Mouse (Mus musculus): ENCODE results near the gene Kcnk1. TPM values are rescaled to one million over a fixed set of nuclear protein-coding genes. Genes with fewer than 3 reads are reported as not detected.

The Kcnk1 gene
- polyA plus RNA-seq (2012; rRNA removed) = 14.7 and 23.9 TPM in 2 replicates

DNA sequence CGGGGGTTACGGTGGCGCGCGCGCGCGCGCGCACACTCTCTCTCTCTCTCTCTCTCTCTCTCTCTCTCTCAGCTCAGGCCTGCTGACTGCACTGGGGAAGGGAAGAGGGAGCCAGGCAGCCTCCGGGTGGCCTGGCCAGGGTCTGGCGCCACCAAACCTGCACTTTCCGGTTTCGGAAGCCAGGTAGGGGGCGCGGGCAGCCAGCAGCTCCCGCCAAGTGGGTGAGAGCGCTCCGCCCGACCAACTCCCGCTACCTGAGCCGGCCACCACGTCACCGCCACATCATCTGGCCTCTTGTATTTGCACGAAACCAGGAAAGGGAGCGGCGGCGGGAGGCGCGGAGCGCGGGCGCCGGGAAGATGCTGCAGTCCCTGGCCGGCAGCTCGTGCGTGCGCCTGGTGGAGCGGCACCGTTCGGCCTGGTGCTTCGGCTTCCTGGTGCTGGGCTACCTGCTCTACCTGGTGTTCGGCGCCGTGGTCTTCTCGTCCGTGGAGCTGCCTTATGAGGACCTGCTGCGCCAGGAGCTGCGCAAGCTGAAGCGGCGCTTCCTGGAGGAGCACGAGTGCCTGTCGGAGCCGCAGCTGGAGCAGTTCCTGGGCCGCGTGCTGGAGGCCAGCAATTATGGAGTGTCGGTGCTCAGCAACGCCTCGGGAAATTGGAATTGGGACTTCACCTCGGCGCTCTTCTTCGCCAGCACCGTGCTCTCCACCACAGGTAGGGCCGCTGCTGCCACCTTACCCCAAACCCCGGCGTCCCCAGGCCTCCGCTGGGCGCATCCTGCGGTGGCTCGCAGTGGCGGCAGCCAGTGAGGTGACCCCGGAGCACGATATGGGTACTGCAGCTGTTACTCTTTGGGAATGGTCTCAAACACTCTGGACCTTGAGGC, at the start of gene Kcnk1:
Gene Kcnk1 (plus strand): TSS at position 70 of the 886 bp plus-strand sequence.
- peak within 1 kb of the TSS; percentile 68 for H3K4me3 ChIP-seq (replicated peaks; ENCODE audit: extremely low read depth, low read depth, low read length)
- H3K4me1 ChIP-seq (ENCODE audit: control insufficient read depth, insufficient read depth, low read length) = no peaks in the 10 kb centered on the region
- TF ChIP-seq POLR2A (IDR thresholded peaks at IDR 0.05; ENCODE audit: borderline replicate concordance, extremely low read depth, low read depth, low read length) = no peak
- TF ChIP-seq CTCF (IDR thresholded peaks at IDR 0.05; ENCODE audit: insufficient read depth, low read length) = no peak
- 2% methylated on average over 73 of the region's 73 CpGs for WGBS
- DNase-seq = peak; percentile 63

- no peak for DNase-seq
- TF ChIP-seq POLR2A (IDR thresholded peaks at IDR 0.05; ENCODE audit: borderline replicate concordance, extremely low read depth, low read depth, low read length) (no peak), CTCF (IDR thresholded peaks at IDR 0.05; ENCODE audit: insufficient read depth, low read length) (no peak)
- 67% methylated on average over 9 of the region's 9 CpGs for WGBS
- Histone ChIP-seq H3K4me3 (replicated peaks; ENCODE audit: extremely low read depth, low read depth, low read length) (no peak overlapping the region), H3K4me1 (ENCODE audit: control insufficient read depth, insufficient read depth, low read length) (no peaks in the 10 kb centered on the region)
Observed at GRCm38 (mm10) chr8:125948696-125949308, 46.2 kb upstream of the Kcnk1 start.

- TF ChIP-seq CTCF (IDR thresholded peaks at IDR 0.05; ENCODE audit: insufficient read depth, low read length) (peak; percentile 49; the same call in 1 of the 2 replicates), POLR2A (IDR thresholded peaks at IDR 0.05; ENCODE audit: borderline replicate concordance, extremely low read depth, low read depth, low read length) (no peak)
- Histone ChIP-seq H3K4me3 (replicated peaks; ENCODE audit: extremely low read depth, low read depth, low read length) (no peak overlapping the region), H3K4me1 (ENCODE audit: control insufficient read depth, insufficient read depth, low read length) (no peaks in the 10 kb centered on the region)
- peak; percentile 66 for DNase-seq
- WGBS = 17% methylated on average over 23 of the region's 23 CpGs
Observed at GRCm38 (mm10) chr8:125950007-125950940, 44.7 kb upstream of the Kcnk1 start.

DNA sequence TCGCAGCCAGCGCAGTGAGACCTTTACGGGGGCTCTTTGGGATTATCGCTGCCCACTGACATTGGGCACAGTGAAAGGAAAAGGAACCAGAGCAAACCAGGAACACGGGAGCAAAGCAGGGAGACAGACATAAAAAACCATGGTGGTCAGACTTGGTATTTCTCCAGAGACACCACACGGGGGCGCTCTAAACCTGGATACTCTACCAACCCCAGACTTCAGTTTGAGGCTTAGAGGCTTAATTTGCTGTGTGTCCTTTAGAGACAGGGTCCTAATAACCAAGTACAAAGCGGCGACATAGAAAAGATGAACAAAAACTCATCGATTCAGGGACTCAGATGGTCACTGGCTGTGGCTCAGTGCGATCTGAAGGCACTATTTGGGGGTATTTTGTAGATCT, 39.3 kb upstream of the Kcnk1 start:
- TF ChIP-seq CTCF (IDR thresholded peaks at IDR 0.05; ENCODE audit: insufficient read depth, low read length) = peak; percentile 19; the same call in 1 of the 2 replicates
- TF ChIP-seq POLR2A (IDR thresholded peaks at IDR 0.05; ENCODE audit: borderline replicate concordance, extremely low read depth, low read depth, low read length) = no peak
- Histone ChIP-seq H3K4me3 (replicated peaks; ENCODE audit: extremely low read depth, low read depth, low read length) (no peak overlapping the region), H3K4me1 (ENCODE audit: control insufficient read depth, insufficient read depth, low read length) (no peaks in the 10 kb centered on the region)
- 14% methylated on average over 11 of the region's 11 CpGs for WGBS
- peak; percentile 29 for DNase-seq

DNA sequence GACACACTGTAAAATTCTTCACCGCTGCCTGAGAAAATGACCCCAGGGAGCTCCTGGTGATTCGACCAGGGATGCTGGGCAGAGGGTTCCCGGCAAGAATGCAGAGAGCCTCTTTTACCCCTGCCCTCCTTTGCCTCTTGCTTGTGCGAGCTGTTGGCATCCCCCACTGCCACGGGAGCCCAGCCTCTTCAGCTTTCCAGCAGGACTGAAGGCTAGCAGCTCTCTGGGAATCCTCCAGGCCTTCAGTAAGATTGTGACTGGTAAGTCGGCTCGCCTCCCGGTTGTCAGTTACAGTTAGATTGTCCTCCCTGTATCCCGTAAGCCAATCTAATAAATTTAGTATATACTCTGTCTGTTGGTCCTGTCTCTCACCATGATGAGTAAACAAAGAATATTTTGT, 38.2 kb upstream of the Kcnk1 start:
- WGBS = 69% methylated on average over 9 of the region's 9 CpGs
- TF ChIP-seq POLR2A (IDR thresholded peaks at IDR 0.05; ENCODE audit: borderline replicate concordance, extremely low read depth, low read depth, low read length) (no peak), CTCF (IDR thresholded peaks at IDR 0.05; ENCODE audit: insufficient read depth, low read length) (no peak)
- Histone ChIP-seq H3K4me3 (replicated peaks; ENCODE audit: extremely low read depth, low read depth, low read length) (no peak overlapping the region), H3K4me1 (ENCODE audit: control insufficient read depth, insufficient read depth, low read length) (no peaks in the 10 kb centered on the region)
- DNase-seq = no peak

- H3K4me3 ChIP-seq (replicated peaks; ENCODE audit: extremely low read depth, low read depth, low read length) = no peak overlapping the region
- DNase-seq = no peak
- no peak for TF ChIP-seq CTCF (IDR thresholded peaks at IDR 0.05; ENCODE audit: insufficient read depth, low read length)
- WGBS = 61% methylated on average over 13 of the region's 13 CpGs
- no peaks in the 10 kb centered on the region for H3K4me1 ChIP-seq (ENCODE audit: control insufficient read depth, insufficient read depth, low read length)
Observed at GRCm38 (mm10) chr8:125957226-125957993, 37.6 kb upstream of the Kcnk1 start.

DNA sequence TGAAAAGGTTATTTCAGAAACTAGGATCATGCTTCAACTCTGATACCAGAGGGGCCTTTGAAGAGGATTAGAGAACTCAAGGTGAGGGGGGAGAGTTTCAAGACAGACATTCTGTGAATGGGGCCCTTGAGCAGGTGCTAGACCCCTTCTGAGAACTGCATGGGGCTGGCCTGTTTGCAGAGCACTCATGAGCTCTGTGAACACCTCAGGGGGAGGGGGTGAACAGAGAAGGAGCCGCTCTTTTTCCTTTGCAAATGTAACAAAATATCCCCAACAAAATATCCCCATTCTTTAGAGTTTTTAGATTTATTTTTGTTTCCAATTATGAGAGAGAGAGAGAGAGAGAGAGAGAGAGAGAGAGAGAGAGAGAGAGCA, 37.0 kb upstream of the Kcnk1 start:
- TF ChIP-seq CTCF (IDR thresholded peaks at IDR 0.05; ENCODE audit: insufficient read depth, low read length) = no peak
- TF ChIP-seq POLR2A (IDR thresholded peaks at IDR 0.05; ENCODE audit: borderline replicate concordance, extremely low read depth, low read depth, low read length) = no peak

DNA sequence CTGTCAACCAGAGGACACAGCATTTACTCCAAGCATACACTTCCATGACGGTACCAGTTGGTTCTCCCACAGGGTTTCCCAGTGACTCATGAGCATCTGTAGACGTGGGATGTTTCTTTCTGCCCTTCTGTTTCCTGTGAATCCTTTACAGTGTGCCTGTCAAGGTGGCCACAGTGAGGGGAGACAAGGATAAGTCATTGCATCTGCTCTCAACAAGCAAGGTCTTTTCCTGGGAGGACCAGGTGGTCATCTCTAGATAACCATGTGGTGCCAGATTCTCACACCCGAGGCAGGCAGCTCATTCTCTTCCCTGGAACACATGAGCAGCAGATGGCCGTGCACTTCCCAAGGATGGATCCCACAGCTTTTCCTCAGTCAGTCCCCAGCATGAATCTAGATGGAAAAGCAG, 35.6 kb upstream of the Kcnk1 start:
- no peak overlapping the region for H3K4me3 ChIP-seq (replicated peaks; ENCODE audit: extremely low read depth, low read depth, low read length)
- WGBS = 43% methylated on average over 4 of the region's 4 CpGs

More for the DNA sequence above, 37.0 kb upstream of the Kcnk1 start:
- H3K4me3 ChIP-seq (replicated peaks; ENCODE audit: extremely low read depth, low read depth, low read length) = no peak overlapping the region
- H3K4me1 ChIP-seq (ENCODE audit: control insufficient read depth, insufficient read depth, low read length) = no peaks in the 10 kb centered on the region
- DNase-seq = no peak
- 67% methylated on average over 1 of the region's 1 CpGs for WGBS

More for the DNA sequence above, 35.6 kb upstream of the Kcnk1 start:
- DNase-seq = no peak
- TF ChIP-seq POLR2A (IDR thresholded peaks at IDR 0.05; ENCODE audit: borderline replicate concordance, extremely low read depth, low read depth, low read length) = no peak
- no peak for TF ChIP-seq CTCF (IDR thresholded peaks at IDR 0.05; ENCODE audit: insufficient read depth, low read length)
- H3K4me1 ChIP-seq (ENCODE audit: control insufficient read depth, insufficient read depth, low read length) = no peaks in the 10 kb centered on the region

Data from lung, adult 2 months (tissue).